Mouse (Mus musculus): ENCODE measurements around the gene Chd2.
"Not testable (repeated sequence)": the region's sequence is repeated elsewhere in the genome, so short reads cannot be mapped to it uniquely, and the experiment has no call there.

The Chd2 gene

DNA sequence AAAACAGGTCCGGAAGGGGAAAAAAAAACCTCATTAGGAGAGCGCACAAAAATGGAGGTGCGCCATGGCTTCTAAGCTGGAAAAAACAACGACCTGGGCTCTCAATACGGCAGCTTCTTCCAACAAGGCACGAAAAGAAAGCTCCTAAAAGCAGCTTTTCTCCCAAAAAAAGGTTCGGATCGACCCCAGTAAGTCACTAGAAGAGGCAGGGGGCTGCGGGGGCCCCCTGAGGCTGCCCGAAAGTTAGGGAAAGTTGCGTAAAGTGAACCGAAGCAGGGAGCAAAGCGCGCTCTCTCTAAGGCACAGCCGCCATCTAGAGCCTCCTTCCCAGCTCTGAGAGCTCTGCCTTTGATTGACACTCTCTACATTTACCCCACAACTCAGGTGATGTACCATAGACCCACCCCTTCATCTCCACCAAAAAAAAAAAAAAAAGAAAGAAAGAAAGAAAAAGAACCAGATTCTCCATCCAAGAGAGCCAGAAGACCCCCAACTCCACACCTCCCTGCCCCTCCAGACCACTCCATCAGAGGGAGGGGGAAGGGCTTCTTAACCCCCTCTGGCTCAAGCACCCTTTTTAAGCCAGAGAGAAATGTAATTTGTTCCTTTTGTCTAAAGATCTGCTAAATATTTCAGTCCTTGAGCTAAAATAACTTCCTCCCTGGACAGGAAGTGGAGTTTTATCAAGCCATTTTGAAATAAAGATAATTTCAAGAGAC lies at the start of gene Chd2:
Chd2 (minus strand) TSS at position 419 of the 719 bp plus-strand sequence.
- peak; percentile 88 for DNase-seq

DNA sequence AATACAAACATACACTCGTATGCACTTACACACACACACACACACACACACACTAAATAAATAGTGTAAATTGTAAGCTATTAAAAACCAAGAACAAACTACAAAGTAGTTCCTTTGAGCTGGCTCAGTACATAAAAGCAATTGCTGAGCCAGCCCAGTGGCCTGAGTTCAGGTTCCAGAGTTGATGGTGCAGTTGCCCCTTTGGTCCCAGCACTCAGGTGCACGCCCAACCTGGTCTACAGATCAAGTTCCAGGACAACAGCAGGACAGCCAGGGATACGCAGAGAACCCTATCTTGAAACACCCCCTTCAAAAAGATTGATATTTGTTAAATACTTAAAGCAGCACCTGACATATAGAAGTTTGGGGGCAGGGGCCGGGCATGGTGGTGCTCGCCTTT lies 49.1 kb upstream of the Chd2 start:
- DNase-seq, result no peak

DNA sequence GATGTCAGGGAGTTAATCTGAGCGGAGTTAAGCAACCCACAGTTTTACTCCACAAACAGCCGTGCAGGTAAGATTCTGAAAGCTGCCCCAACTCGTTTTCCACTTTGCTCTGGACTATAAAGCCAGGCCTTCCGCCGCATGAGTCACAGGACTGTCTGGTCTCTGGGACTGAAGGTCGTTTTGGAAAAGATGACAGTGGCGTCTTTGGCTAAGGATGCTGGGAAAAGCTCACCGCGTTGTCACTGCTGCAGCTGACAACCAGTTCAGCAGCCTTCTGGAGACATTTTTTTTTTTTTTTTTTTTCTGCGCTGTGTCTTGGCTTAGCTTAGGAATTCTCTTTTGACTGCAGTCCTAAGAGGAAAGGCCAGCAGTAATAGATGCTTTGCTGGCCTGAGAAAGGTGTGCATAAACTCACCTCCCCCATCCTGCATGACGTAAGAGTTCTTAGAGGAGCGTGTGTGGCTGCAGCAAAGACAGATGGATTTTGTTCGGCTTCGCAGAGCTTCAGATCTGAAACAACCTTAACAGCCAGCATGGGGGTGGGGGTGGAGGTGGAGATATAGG lies 47.7 kb upstream of the Chd2 start:
- peak; percentile 30 for DNase-seq

DNA sequence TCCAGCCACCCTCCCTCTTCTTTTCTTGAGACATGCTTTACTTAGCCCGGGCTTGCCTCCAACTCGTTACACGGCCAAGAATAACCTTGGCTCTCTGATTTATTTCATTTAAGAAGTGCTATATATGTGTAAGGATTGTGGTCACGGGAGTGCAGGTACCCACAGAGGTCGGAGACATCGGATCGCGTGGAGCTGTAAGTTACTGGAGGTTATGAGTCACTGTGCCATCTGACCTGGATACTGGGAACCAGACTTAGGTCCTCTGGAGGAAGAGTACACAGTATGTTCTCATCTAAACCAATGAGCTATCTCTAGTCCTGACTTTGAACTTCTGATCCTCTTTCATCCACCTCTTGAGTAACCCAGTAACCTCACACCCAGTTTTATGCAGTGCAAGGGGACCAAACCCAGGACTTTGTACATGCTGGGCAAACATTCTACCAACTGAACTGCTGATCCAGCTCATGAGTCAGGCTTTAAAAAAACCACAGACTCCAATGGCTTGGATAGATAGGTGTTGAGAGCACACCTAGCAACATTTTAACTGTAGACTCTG lies 46.8 kb upstream of the Chd2 start:
- no peak for DNase-seq

DNA sequence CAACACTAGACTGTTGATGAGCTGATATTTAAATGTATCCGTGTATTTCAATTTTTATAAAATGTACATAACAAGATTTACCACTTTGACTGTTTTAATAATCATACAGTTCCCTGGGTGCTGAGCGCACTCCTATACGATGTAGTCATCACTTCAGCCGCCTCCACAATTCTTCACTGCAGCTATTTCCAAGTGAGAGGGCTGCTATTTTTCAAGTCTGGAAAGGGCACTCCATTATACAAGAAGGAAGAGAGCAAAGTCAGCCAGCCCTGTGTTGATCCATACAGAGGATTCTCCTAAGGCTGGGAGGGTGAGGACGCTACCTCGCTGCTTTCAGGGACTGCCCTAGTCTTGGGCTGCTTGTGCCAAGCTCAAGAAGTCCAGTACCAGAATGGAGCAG lies 45.1 kb upstream of the Chd2 start:
- DNase-seq, result no peak

DNA sequence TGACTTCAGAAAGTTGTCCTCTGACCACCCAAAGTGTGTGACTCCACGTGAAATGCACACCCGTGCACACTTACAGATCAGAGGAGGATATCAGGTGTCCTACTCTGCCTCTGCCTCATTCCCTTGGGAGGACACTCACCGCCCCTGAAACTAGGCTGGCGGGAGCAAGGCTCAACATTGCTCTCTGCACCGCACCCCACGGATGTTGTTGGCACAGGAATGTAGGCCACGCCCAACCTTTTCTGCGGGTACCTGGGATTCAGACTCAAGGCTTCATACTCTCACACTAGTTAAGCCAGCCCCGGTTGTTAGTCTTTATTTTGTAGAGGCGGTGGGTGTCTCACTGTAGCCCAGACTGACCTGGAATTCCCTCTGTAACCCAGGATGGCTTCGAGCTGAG lies 44.6 kb upstream of the Chd2 start:
- DNase-seq, result no peak

DNA sequence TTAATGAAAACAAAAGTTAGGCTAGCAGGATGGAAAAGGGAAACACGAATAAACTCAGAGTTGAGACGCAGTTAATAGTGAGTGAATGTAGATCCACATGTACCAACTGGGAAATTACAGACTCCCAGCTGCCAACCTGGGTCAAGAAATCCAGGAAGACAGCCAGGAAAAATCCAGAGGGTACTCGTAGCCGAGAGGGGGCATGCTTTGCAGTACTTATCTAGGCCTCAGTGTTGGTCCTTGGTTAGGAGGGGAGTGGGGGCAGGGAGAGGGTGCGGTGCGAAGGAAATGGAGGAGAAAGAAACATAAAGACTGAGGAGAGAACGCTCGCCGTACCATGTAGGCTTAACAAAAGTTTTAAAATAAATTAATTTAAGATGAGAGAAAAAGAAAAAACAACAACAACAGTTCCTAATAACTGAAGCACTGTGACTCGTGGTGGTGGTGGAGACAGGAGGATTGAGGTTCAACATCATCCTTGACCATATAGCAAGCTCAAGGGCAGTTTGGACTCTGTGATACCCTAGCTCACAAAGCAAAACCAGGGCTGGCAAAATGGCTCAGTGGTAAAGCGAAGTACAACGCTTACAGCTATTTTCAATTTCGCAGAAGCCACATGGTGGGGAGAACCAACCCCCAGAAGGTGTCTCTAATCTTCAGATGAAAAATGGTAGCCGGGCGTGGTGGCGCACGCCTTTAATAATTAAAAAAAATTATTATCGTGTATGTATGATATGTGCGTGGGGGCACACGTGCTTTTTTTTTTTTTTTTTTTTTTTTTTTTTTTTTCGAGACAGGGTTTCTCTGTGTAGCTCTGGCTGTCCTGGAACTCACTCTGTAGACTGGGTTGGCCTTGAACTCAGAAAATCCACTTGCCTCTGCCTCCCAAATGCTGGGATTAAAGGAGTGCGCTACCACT lies 43.7 kb upstream of the Chd2 start:
- no peak for DNase-seq

DNA sequence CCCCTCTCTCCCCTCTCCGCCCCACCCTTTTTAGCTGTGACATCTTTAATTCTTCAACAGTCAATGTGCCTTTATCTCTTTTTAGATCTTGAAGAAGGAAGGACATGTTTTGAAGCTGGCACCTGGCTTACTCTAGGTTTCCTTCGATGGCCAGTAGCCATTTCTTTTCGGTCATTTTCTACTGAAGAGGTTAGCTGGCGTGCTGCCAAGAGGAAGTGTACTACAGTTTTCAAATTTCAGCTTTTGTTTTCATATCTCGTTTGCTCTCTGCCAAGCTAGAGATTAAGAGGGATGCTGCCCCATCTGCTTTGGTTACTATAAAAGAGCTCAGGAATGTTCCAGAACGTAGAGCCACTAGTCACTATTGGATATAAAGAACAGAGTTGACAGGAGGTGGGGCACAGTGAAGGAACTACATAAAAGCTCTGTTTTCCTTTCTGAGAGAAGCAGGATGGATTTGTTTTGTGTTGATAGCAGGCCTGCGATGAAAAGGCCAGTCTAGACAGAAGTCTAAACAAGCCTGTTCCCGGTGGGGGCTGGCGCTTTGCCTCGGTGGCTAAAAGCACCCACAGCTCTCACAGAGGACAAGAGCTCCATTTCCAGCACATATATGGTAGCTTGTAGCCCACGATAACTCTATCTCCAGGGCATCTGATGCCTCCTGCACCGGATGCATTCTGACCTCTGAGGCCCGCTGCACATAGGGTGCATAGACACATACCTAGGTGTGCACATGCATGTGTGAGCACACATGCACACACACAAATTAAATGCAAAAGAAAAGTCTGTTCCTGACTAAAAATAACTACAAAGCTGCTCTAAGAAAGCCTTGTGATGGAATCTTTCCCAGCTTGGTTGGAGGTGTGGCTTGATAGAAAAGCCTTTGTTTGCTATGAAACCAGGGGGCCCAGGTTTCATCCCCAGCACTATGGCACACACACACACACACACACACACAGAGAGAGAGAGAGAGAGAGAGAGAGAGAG lies 42.7 kb upstream of the Chd2 start:
- DNase-seq, result peak; percentile 57

DNA sequence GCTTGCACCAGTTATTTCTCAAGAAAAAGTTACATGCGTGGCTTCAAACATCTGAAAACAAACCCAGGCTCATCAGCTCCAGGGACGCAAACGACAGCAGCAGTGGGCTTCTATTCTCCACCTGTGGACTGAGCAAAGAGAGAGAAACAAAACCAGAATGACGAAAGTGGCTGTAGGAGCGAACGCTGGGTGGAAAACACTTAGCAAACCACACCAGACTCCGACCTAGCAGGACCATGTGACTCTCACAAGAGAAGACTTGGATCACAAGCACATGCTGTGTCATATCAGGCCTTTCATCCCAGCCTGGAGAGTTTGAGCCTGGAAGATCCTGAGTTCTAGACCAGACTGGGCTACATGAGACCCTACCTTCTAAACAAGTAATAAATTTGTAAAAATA lies 41.8 kb upstream of the Chd2 start:
- DNase-seq, result no peak

DNA sequence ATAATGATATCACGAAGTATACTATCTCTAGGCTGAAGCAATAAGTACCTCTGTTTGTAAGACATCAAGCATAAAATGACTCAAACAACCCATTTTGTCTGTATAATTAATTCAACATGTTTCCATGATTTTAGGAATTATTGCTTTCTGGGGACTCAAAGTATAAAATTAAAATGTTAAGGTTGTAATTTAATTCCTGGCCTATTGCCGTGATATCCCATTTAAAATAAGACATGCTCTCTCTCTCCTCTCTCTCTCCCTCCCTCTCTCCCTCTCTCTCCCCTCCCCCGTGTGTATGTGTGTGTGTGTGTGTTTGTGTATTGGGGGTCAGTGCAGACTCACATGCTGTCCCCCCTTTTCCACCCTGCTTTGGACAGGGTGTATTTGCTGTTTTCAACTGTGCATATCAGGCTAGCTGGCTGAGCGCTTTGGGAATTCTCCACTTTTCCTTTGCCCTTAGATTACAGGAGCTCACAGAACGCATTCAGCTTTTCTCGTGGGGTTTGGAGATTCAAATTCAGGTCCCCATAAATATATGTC lies 40.3 kb upstream of the Chd2 start:
- no peak for DNase-seq

DNA sequence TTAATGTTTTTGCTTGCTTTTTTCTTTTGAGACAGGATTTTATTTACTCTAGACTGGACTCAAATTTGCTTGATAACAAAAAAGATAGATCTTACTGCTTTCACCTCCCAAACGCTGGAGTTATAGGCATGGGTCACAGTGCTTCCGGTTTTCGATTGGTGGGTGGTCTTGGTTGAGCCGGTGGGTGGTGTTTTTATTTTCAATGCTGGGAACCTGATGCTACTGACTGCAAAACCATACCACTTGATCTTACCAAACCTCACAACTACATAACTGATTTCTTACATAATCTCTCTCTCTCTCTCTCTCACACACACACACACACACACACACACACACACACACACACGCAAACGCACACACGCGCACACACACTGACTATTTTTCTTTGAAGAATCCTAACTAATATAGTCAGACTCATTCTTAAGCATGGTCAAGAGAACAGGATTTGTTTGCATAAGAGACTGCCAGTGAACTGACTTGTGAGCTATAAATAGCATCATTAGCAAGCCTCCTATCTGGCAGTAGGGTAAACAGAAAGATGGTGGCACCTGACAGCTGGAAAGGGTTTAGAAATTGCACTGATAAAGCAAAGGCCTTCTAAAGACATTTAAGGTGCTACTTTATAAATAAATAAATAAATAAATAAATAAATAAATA lies 37.6 kb upstream of the Chd2 start:
- no peak for DNase-seq

DNA sequence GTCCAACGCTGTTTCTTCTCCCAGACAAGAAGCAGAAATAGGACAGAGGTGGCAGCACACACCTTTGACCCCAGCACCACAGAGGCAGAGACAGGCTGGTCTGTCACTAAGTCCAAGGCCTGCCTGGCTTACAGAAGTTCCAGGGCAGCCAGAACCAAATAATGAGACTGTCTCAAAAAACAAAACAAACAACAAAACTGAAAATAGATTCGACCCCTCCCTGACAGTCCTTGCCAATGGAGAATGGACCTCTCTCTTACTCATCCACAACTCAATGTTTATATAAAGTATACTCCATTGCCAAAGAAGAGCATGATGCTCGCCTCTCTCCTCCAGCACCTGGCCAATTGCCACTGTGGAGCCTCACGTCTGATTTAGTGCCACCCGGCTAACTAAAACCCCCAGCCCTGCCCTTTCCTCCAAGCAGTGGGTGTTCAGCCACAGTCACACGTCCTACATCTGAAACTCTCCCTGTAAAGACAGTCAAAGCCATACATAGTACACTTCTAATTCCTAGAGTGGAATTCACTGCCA lies 36.3 kb upstream of the Chd2 start:
- DNase-seq, result no peak

DNA sequence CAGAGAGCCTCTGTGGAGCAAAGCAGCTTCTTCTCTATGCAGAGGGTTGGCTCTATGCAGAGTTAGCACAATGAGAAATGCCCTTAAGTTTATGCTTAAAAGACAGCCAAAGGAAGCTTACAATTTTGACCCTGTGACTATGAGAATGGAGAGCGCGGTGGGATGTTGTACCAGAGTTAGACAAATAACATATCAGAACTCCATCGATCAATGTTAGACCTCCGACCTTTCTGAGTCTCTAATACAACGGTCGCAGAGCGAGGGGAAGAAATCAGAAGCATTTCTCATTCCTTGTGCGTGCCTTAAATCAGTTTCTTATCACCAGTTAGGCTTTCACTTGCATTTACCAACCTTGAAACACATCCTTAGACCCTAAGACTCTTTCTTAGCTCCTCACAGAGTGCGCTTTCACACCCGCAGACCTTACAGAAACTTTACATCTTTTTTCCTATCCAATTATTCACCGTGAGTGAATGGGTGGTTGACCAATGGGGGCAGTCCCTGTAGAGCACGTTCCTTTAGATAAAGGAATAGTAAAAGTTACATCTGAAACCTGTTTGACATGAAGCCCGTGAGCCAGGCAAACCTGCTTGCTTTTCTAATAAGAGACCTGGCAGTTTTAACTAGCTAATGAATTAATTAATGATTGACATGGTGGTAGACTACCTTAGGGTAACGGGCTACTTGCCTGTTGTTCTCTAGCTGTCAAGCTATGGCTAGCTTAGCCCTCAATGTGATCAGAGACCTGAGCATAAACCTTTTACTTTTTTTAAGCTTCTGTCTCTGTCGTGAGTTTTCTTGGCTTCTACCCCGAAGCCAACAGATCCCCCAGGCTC lies 34.7 kb upstream of the Chd2 start:
- no peak for DNase-seq

DNA sequence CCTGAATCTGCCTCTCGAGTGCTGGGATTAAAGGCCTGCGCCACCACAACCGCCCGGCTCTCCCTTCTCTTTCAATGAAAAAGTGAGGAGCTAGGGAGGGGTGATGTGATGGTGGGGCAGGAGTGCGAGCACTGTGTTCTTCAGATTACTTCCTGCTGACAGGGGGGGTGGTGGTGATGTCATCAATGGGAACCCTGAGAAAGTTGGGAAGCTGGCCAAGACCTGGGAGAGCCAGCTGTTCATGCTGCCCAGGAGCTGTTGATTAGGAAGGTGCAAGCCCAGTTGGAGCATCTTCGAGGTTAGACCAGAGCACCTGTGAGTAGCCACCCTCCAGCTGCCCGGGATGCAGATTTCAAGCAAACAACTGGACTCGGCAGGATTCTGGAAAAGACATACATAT lies 33.6 kb upstream of the Chd2 start:
- no peak for DNase-seq

DNA sequence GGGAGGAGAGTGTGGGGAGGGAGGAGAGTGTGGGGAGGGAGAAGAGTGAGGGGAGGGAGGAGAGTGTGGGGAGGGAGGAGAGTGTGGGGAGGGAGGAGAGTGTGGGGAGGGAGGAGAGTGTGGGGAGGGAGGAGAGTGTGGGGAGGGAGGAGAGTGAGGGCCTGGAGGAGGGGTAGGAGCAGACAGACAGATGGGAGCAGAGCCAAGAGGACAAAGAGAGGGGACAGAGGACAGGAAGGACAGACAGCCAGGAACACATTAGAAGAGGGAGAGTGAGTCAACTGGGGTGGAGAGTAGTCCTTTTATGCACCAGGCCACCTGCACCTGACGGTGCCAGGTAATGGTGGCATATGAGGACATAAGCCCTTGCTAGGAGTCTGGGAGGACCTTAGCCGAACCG lies 33.0 kb upstream of the Chd2 start:
- not testable (repeated sequence) for DNase-seq

DNA sequence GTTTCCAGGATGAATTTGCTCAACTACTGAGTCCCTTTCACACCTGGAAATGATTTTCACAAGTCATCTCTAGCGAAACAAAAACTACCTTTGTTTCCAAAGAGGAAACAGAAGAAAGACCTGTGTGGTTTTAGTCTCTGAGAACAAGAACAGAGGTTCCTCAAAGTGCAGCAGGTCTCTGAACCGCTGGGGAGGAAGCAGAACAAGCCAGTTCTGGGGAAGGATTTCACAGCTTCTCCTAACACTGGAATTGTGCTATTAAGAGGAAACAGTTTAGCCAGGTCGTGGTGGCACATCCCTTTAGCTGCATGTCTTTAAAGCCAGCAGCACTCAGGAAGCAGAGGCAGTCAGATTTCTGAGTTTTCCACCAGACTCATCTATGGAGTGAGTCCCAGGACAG lies 30.9 kb upstream of the Chd2 start:
- DNase-seq, result no peak

DNA sequence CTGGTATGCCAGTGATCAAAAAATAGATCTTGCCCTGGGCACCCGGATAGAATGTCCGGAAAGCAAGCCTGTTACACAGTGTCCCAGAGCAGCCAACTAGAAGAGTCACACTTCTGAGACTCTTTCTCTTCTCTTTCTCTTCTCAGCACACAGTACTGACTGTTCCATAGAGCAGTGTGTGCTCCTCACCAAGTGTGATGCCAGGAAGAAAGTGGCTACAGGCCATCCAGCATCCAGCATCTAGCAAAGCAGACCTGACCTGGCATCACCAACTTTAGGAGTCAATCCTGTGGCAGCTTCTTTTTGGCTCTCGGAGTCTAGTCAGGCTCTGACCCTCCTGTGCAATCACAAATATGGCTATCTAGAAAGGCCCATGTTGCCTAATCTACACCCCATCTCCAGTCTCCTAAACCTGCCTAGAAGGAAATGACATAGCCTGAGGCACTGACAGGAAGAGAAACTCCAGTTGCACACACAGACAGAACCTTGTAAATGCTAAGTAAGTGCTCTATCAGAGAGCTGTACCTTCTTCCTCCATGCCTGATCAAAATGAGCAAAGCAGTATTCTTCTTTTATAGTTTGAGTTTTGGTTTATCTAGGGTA lies 27.3 kb upstream of the Chd2 start:
- DNase-seq, result no peak

DNA sequence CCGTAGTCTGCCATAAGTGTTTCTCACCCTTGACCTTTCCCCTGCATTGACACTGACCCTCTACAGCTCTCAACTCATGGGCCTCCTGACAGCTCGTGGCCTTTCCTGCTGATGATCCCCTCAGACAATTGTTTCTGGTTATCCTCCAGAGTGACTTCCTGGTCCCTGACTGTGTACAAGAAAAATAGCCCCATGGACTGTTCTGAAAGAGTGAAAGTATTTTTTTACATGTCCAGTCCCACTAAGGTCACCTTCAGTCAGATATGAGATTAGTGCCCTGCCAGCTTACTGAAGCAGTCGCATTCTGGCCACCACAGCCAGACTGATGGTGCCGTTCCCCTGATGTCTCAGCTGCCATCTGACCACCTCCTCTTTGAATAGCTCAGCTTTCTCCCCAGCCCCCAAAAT lies 26.1 kb upstream of the Chd2 start:
- no peak for DNase-seq

DNA sequence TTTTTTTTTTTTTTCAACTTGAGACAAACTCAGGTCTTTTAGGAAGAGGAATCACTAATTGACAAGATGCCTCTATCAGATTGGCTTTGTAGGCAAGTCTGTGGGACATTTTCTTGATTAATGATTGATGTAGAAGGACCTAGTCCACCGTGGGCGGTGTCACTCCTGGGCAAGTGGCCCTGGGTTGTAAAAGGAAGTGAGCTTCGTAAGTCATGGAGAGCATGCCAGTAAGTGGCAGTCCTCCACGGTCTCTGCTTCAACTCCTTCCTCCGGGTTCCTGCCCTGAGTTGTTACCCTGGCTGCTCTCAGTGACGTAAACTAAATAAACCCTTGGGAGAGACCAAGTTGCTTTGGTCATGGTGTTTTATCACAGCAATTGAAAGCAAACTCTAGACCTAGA lies 22.5 kb upstream of the Chd2 start:
- no peak for DNase-seq

All from embryo, embryonic 11 days (tissue).